Mouse (Mus musculus) megakaryocyte, embryonic 14.5 days (primary cell): ENCODE measurements around the gene Ankrd37.

Experiments
- FLI1 ChIP-seq: IDR thresholded peaks from 2 replicates; pipeline ENCODE4 v1.6.1; 2012; ENCODE audit warnings: low read length, inconsistent platforms, mixed read lengths
- GATA1 ChIP-seq: IDR thresholded peaks from 3 replicates; pipeline ENCODE4 v1.6.1; 2012; ENCODE audit warnings: mixed read lengths, low read length, inconsistent platforms, borderline replicate concordance

DNA sequence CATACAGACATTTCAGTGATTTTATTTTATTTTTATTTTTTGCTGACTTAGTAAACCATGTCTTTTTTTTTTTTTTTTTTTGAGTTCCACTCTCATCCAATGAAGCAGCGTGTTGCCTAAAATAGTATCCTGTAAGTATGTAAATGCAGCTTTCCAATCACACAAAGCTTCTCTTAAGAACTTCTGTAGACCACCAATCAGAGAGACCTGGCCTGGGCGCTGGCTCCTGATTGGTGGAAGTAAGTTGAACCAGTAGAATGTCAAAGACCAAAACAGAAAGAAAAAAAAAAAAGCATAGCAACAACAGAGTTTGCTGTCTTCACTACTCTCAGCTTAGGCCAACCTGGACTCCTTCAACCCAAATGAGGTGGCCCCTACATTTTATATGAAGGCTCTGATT, 4.8 kb upstream of the Ankrd37 start:
- TF ChIP-seq GATA1 (no peak), FLI1 (no peak)
